Mouse (Mus musculus): Measurements from ENCODE around the gene Invs.

DNA sequence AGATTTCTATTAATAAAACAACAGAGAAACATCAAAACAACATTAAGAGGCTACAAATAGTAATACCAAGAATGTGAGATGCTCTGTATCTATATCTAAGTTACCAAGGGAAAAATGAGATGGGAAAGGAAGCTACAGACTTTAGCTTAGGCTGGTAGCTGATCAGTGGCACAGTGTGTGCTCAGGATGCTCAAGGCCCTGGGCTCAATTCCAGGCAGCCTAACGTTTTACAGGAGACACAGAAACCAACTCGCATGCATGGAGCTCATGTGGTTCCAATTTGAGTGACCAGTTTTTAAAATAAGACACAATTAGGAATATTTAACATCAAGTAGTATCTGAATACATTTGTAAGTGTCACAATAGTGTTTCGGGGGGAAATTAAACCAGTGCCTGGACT, 3.8 kb upstream of the Invs start:
- TF ChIP-seq CTCF (IDR thresholded peaks at IDR 0.05; ENCODE audit: low read depth) (no peak), EP300 (IDR thresholded peaks at IDR 0.05; ENCODE audit: low read depth) (no peak)
